Mouse (Mus musculus) myocyte (in vitro differentiated cells): ENCODE data around the gene B4galt1.

Experiments
- CEBPB ChIP-seq: IDR thresholded peaks from 2 replicates; pipeline ENCODE4 v1.6.1; 2011; ENCODE audit warnings: mild to moderate bottlenecking, moderate library complexity; ENCODE audit not compliant: poor library complexity, insufficient read depth, severe bottlenecking
- E2F4 ChIP-seq: IDR thresholded peaks from one replicate; pipeline ENCODE4 v1.6.1; 2011; ENCODE audit warnings: mild to moderate bottlenecking, control low read depth, moderate library complexity; ENCODE audit not compliant: insufficient read depth
- MAX ChIP-seq: IDR thresholded peaks from one replicate; pipeline ENCODE4 v1.6.1; 2011; ENCODE audit warnings: low read depth, mild to moderate bottlenecking, control low read depth
- MYOD1 ChIP-seq, 3 experiments: IDR thresholded peaks; one replicate each; pipeline ENCODE4 v1.6.1; 2011; ENCODE audit warnings: control low read depth in 2 of 3, low read depth in 2 of 3, mild to moderate bottlenecking in 2 of 3, moderate library complexity in 1 of 3; ENCODE audit not compliant: insufficient read length in 2 of 3, control insufficient read depth in 1 of 3
- MYOG ChIP-seq, 3 experiments: IDR thresholded peaks; one replicate each; pipeline ENCODE4 v1.6.1; 2011; ENCODE audit warnings: control low read depth in 2 of 3, low read depth in 2 of 3, mild to moderate bottlenecking in 2 of 3; ENCODE audit not compliant: insufficient read length in 2 of 3, control insufficient read depth in 1 of 3, insufficient read depth in 1 of 3
- POLR2A ChIP-seq: IDR thresholded peaks from one replicate; pipeline ENCODE4 v1.6.1; 2011; ENCODE audit warnings: low read depth, mild to moderate bottlenecking, control low read depth, moderate library complexity; ENCODE audit not compliant: insufficient read length
- POLR2AphosphoS2 ChIP-seq: IDR thresholded peaks from one replicate; pipeline ENCODE4 v1.6.1; 2011; ENCODE audit warnings: low read depth, control low read depth; ENCODE audit not compliant: insufficient read length
- REST ChIP-seq: IDR thresholded peaks from one replicate; pipeline ENCODE4 v1.6.1; 2011; ENCODE audit warnings: mild to moderate bottlenecking, control low read depth, moderate library complexity; ENCODE audit not compliant: insufficient read depth, insufficient read length
- SRF ChIP-seq: IDR thresholded peaks from one replicate; pipeline ENCODE4 v1.6.1; 2011; ENCODE audit warnings: low read depth; ENCODE audit not compliant: control insufficient read depth, insufficient read length
- TCF12 ChIP-seq: IDR thresholded peaks from one replicate; pipeline ENCODE4 v1.6.1; 2011; ENCODE audit warnings: mild to moderate bottlenecking, control low read depth; ENCODE audit not compliant: poor library complexity, insufficient read depth, severe bottlenecking
- TCF3 ChIP-seq: IDR thresholded peaks from one replicate; pipeline ENCODE4 v1.6.1; 2011; ENCODE audit warnings: low read depth, control low read depth; ENCODE audit not compliant: insufficient read length
- USF1 ChIP-seq: IDR thresholded peaks from one replicate; pipeline ENCODE4 v1.6.1; 2011; ENCODE audit warnings: low read depth, mild to moderate bottlenecking, control low read depth, moderate library complexity

DNA sequence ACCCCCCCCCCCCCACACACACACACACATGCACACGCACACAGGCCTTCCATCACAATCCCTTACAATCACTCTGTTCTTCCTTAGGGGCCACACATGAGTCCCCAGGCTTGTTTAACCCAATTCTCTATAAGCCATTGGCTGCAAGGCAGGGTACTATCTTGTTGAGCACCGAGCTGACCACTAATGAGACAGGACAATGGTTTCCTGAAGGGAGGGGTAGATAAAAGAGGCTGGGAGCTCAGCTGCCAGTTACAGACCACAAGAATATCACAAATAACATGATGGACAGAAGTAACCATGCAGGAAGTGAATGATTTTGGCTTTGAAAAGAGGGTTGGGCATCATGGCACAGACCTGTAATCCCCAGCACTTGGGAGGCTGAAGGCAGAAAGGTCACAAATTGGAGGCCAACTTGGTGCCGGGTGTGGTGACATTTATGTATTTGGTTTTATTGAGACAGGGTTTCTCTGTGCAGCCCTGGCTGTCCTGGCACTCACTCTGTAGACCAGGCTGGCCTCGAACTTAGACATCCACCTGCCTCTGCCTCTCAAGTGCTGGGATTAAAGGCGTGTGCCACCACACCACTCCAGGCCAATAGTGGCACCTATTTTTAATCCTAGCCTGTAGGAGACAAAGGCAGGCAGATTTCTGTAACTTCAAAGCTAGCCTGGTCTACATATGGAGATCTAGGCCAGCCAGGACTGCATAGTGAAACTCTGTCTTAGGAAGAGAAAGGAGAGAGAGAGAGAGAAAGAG is 21.2 kb upstream of the B4galt1 start:
- TF ChIP-seq USF1 (no peak), TCF12 (no peak), MYOG (IDR thresholded peaks at IDR 0.05; ENCODE audit: control insufficient read depth in 1 of 3, insufficient read depth in 1 of 3, insufficient read length in 2 of 3, low read depth in 2 of 3) (peak in 1 of 3 experiments; percentile 26), E2F4 (no peak), MYOD1 (IDR thresholded peaks at IDR 0.05; ENCODE audit: control insufficient read depth in 1 of 3, insufficient read length in 2 of 3, low read depth in 2 of 3) (peak; percentile 28 to 84 (median 81)), POLR2A (no peak), POLR2AphosphoS2 (no peak), MAX (no peak), TCF3 (no peak), SRF (no peak), CEBPB (no peak), REST (no peak)
